Mouse (Mus musculus) liver, embryonic 14.5 days (tissue): ENCODE measurements around the gene Ino80.

Source experiments
- CTCF ChIP-seq: IDR thresholded peaks from 2 replicates; pipeline ENCODE4 v1.5.1; 2016; ENCODE audit warnings: antibody characterized with exemption, low read depth, control low read depth
- EP300 ChIP-seq: IDR thresholded peaks from 2 replicates; pipeline ENCODE4 v1.6.1; 2016; ENCODE audit warnings: antibody characterized with exemption, low read depth

DNA sequence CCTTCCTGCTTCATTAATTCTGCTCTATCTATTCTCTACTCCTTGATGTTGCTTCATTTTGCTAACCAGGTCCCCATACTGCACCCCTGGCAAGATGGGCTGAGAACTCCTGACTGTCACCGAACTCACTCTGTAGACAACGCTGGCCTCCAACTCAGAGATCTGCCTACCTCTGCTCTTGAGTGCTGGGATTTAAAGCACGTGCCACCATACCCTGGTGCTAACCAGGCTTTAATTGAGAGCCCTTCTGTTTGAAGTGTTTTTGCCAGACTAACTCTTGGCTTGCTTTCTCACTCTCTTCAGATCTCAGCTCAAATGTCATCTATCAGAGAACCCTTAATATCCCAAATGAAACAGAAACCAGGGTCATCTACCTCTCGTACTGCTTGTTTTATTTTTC, 87.5 kb downstream of the Ino80 start:
- TF ChIP-seq EP300 = no peak
- no peak for TF ChIP-seq CTCF
